Mouse (Mus musculus) hindbrain, postnatal 0 days (tissue): ENCODE data around the gene Golt1a. TPM values are rescaled to one million over a fixed set of nuclear protein-coding genes. Genes with fewer than 3 reads are reported as not detected.
A peak's percentile ranks its signal among the peaks of the same experiment; 100 is the strongest.
"Not testable (repeated sequence)": the region's sequence is repeated elsewhere in the genome, so short reads cannot be mapped to it uniquely, and the experiment has no call there.

ENCODE experiments used
- ATAC-seq: fragments of 200-750 bp; cut with Nextera tagmentation; 2 replicates; pipeline ENCODE4 v1.8.0; 2017; ENCODE audit warnings: mild to moderate bottlenecking, moderate TSS enrichment, moderate library complexity
- DNase-seq: peaks from one replicate; pipeline ENCODE4 v3.0.0-alpha.2; 2015; ENCODE audit warnings: low spot score
- H3K27ac ChIP-seq: fragments of 300-500 bp; sonication (generic); 2 replicates; pipeline ENCODE4 v1.5.1; 2014; ENCODE audit warnings: mild to moderate bottlenecking
- H3K27me3 ChIP-seq: fragments of 300-500 bp; sonication (generic); 2 replicates; pipeline ENCODE4 v1.6.1; 2014; ENCODE audit warnings: low read length, mixed read lengths; ENCODE audit not compliant: insufficient read depth
- H3K36me3 ChIP-seq: fragments of 300-500 bp; sonication (generic); 2 replicates; pipeline ENCODE4 v1.6.1; 2014; ENCODE audit warnings: low read length, mixed read lengths; ENCODE audit not compliant: insufficient read depth
- H3K4me1 ChIP-seq: fragments of 300-500 bp; sonication (generic); 2 replicates; pipeline ENCODE4 v1.6.1; 2014; ENCODE audit warnings: antibody characterized with exemption, low read length, mixed read lengths; ENCODE audit not compliant: insufficient read depth
- H3K4me2 ChIP-seq: fragments of 300-500 bp; sonication (generic); 2 replicates; pipeline ENCODE4 v1.6.1; 2014; ENCODE audit warnings: low read depth, mild to moderate bottlenecking, low read length, moderate library complexity, mixed read lengths
- H3K4me3 ChIP-seq: fragments of 300-500 bp; sonication (generic); 2 replicates; pipeline ENCODE4 v1.5.1; 2014; ENCODE audit warnings: low read length
- H3K9ac ChIP-seq: fragments of 300-500 bp; sonication (generic); replicated peaks from 2 replicates; pipeline ENCODE4 v1.6.1; 2014; ENCODE audit warnings: mild to moderate bottlenecking, low read length, moderate library complexity, mixed read lengths
- H3K9me3 ChIP-seq: fragments of 300-500 bp; sonication (generic); 2 replicates; pipeline ENCODE4 v1.6.1; 2016; ENCODE audit warnings: low read length, mixed read lengths
- CTCF ChIP-seq: IDR thresholded peaks from 2 replicates; pipeline ENCODE4 v1.5.1; 2016; ENCODE audit warnings: antibody characterized with exemption, control low read depth, low read depth
- WGBS: fragments of 180-500 bp; shearing (Covaris S2); extraction: QIAGEN DNeasy Blood & Tissue Kit; methylation state at CpG from one replicate; pipeline ENCODE4 v1.1.7; 2014; 5-methylcytosine and 5-hydroxymethylcytosine counted together
- polyA plus RNA-seq: library from polyadenylated mRNA; unstranded; fragments of >200 nt; fragmentation: Nextera tagmentation; extraction: Ambion mirVana; gene quantifications from 2 replicates; pipeline ENCODE4 v1.2.1, GENCODE M21; 2015
- total RNA-seq: library from RNA; depleted of rRNA; stranded (reverse); fragments of >200 nt; gene quantifications from 2 replicates; pipeline ENCODE4 v1.2.3, GENCODE M21; 2014

Gene Golt1a
- total and polyA plus RNA-seq, 2 experiments from 2014 or later: 0.08 TPM; not detected in 1

GRCm38 (mm10) chr1:133333937-133334336 is 24.3 kb downstream of the Golt1a start:
- Histone ChIP-seq H3K9ac (no peak overlapping the region), H3K27me3 (no peaks in the 10 kb centered on the region), H3K4me1 (peaks cover 18% of the 10 kb centered on the region), H3K36me3 (no peaks in the 10 kb centered on the region), H3K4me2 (no peak overlapping the region), H3K27ac (no peak overlapping the region), H3K9me3 (no peaks in the 10 kb centered on the region), H3K4me3 (no peak overlapping the region)
- no peak for TF ChIP-seq CTCF
- ATAC-seq (peak; percentile 16; the same call in 1 of the 2 replicates), DNase-seq (peak; percentile 53)
- WGBS: 32% methylated on average over 6 of the region's 6 CpGs

- not testable (repeated sequence) for H3K9me3 ChIP-seq, H3K27me3 ChIP-seq, H3K4me1 ChIP-seq, H3K4me3 ChIP-seq, H3K9ac ChIP-seq, H3K27ac ChIP-seq, H3K4me2 ChIP-seq, H3K36me3 ChIP-seq, ATAC-seq, DNase-seq
- WGBS: 70% methylated on average over 1 of the region's 1 CpGs
These were observed 30.8 kb downstream of the Golt1a start for GRCm38 (mm10) chr1:133340403-133340802.

GRCm38 (mm10) chr1:133344357-133344756 is 34.8 kb downstream of the Golt1a start:
- DNase-seq (no peak), ATAC-seq (no peak)
- Histone ChIP-seq H3K4me3 (no peak overlapping the region), H3K27me3 (no peaks in the 10 kb centered on the region), H3K4me1 (no peaks in the 10 kb centered on the region), H3K9me3 (no peaks in the 10 kb centered on the region), H3K9ac (no peak overlapping the region), H3K4me2 (no peak overlapping the region), H3K27ac (no peak overlapping the region), H3K36me3 (no peaks in the 10 kb centered on the region)
- WGBS: 92% methylated on average over 2 of the region's 2 CpGs
- no peak for TF ChIP-seq CTCF

- no peak overlapping the region for H3K4me3 ChIP-seq
- no peaks in the 10 kb centered on the region for H3K4me1 ChIP-seq
- H3K27ac ChIP-seq: no peak overlapping the region
- no peak for TF ChIP-seq CTCF
- no peak for DNase-seq
- ATAC-seq: no peak
- WGBS: 81% methylated on average over 9 of the region's 9 CpGs
- H3K36me3 ChIP-seq: no peaks in the 10 kb centered on the region
- no peak overlapping the region for H3K9ac ChIP-seq
- no peaks in the 10 kb centered on the region for H3K9me3 ChIP-seq
- H3K27me3 ChIP-seq: no peaks in the 10 kb centered on the region
- no peak overlapping the region for H3K4me2 ChIP-seq
These were observed 36.9 kb downstream of the Golt1a start for GRCm38 (mm10) chr1:133346531-133346930.

- Histone ChIP-seq H3K4me1 (no peaks in the 10 kb centered on the region), H3K36me3 (no peaks in the 10 kb centered on the region), H3K27ac (no peak overlapping the region), H3K9me3 (no peaks in the 10 kb centered on the region), H3K4me3 (no peak overlapping the region), H3K27me3 (no peaks in the 10 kb centered on the region), H3K4me2 (no peak overlapping the region), H3K9ac (no peak overlapping the region)
- ATAC-seq: no peak
- WGBS: 73% methylated on average over 3 of the region's 3 CpGs
- no peak for DNase-seq
- TF ChIP-seq CTCF: no peak
These were observed 37.6 kb downstream of the Golt1a start for GRCm38 (mm10) chr1:133347226-133347625.

- 77% methylated on average over 11 of the region's 11 CpGs for WGBS
- Histone ChIP-seq H3K4me1 (no peaks in the 10 kb centered on the region), H3K9ac (no peak overlapping the region), H3K4me3 (no peak overlapping the region), H3K9me3 (no peaks in the 10 kb centered on the region), H3K27me3 (no peaks in the 10 kb centered on the region), H3K27ac (no peak overlapping the region), H3K36me3 (no peaks in the 10 kb centered on the region), H3K4me2 (no peak overlapping the region)
- no peak for TF ChIP-seq CTCF
- ATAC-seq (no peak), DNase-seq (no peak)
These were observed 38.3 kb downstream of the Golt1a start for GRCm38 (mm10) chr1:133347693-133348520.

GRCm38 (mm10) chr1:133350210-133350609 is 40.6 kb downstream of the Golt1a start, which contains the start of gene Ren1:
TSS of gene Ren1 (plus strand) at chr1:133350510.
- DNase-seq: no peak
- H3K9me3 ChIP-seq: no peaks in the 10 kb centered on the region

More at GRCm38 (mm10) chr1:133350210-133350609, 40.6 kb downstream of the Golt1a start, which contains the start of gene Ren1:
- no peak for ATAC-seq
- no peak within 1 kb of the TSS for H3K27ac ChIP-seq
- H3K9ac ChIP-seq: no peak within 1 kb of the TSS
- no peaks in the 10 kb centered on the region for H3K36me3 ChIP-seq
- H3K27me3 ChIP-seq: no peaks in the 10 kb centered on the region
- TF ChIP-seq CTCF: no peak
- H3K4me1 ChIP-seq: no peaks in the 10 kb centered on the region
- no peak within 1 kb of the TSS for H3K4me2 ChIP-seq
- H3K4me3 ChIP-seq: no peak within 1 kb of the TSS
- WGBS: 90% methylated on average over 1 of the region's 1 CpGs
